Mouse (Mus musculus): ENCODE data around the gene Rhbdl1.
"Not testable (repeated sequence)": the region's sequence is repeated elsewhere in the genome, so short reads cannot be mapped to it uniquely, and the experiment has no call there.

Rhbdl1 gene

DNA sequence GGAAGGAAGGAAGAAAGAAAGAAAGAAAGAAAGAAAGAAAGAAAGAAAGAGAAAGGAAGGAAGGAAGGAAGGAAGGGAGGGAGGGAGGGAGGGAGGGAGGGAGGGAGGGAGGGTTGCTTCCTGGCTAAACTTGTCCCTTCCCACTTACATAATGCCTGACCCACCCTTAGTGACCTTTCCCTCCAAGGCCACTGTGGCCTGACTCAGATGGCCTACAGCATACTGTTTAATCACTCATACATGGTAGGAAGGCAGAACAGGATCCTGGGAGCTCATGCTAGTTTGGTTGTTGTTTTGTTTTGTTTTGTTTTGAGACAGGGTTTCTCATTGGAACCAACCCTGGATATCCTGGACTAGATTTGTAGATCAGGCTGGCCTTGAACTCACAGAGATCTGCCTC lies 34.5 kb upstream of the Rhbdl1 start:
- not testable (repeated sequence) for DNase-seq

- no peak for DNase-seq
These were observed 32.9 kb upstream of the Rhbdl1 start for GRCm38 (mm10) chr17:25869954-25870353.

- no peak for DNase-seq
These were observed 32.4 kb upstream of the Rhbdl1 start for GRCm38 (mm10) chr17:25869498-25869897.

DNA sequence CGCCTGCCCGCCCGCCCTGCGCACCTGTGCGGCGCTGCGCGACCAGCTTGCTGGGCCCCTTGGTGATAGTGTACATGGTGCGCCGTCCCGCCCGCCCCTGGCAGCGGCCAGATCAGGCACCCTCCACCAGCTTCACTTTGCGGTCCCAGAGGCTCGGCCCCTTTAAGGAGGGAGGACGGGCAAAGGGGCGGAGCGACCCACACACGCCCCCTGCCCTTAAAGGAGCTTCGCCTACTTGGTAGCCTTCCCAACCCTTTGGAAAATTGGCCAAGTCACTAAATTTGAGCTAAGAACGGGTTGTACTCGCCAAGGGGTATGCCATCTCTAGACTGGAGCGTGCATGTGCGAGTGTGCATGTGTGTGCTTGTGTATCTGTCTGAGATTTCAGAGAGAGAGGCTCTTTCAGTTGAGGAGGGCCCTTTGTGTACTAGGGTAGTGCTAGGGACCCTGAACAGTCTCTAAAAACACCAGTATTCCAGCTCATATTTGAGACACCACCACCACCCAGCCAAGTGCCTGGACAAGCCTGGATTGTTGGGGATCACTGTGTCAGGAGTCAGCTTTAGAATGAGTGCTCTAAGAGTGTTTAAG lies 31.6 kb upstream of the Rhbdl1 start, which contains the start of gene Mcrip2:
Mcrip2 (minus strand) TSS at position 164 of the 591 bp plus-strand sequence.
- peak; percentile 75 to 78 for DNase-seq

DNA sequence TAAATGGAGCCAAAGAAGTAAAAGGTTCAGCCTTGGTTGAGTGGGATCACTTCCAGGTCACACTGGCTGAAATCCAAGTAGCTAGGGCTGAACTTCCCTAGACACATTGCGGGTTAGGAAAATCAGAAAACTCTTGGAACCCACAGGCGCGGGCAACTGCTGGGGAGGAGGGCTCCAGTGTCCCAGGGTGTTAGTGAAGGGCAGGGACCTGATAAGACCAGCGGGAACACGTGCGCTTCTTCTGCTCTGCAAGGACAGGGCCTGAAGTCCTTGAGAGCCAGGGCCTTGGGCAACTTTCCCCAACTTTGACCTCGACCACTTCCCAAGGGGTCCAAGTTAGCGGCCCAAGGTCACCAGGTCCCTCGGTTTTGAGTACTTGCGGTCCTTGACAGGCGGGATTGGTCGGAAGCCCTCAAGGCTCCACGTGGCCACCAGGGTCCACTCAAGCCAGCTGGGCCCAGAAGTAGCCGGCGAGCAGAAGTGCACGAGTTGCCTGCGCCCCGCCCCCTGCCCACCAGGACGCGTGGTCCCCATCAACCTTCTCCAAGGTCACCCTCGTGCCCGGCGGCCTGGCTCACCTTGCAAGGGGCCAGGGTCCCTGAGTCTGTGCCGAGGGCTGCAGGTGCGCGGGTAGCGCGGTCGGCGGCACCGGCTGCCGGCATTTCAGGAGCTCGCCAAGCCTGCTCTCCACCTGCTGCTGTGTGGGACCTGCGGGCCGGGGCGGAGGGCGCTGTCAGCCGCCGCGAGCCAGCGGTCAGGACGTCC lies 30.9 kb upstream of the Rhbdl1 start:
- peak in 1 of 2 experiments; percentile 56 for DNase-seq

GRCm38 (mm10) chr17:25867509-25867835 lies 30.4 kb upstream of the Rhbdl1 start:
- DNase-seq: no peak

DNA sequence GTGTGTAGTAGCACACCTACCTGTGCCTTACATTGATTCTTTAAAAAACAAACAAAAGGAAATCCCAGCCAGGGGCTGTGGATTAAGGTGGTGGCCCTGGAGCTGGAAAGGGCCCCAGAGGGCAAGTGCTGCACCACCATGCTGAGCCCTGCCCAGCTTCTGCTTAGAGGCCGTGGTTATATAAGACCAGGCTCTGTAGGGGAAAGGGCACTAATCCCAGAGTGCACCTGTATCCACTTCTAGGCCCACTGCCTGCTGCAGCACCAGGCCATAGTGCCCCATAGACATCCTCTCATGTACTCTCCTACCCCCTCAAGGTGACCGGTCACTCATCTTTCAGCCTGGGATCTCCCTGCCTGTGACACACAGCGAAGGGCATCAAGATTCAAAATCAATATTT lies 29.1 kb upstream of the Rhbdl1 start:
- no peak for DNase-seq

GRCm38 (mm10) chr17:25865288-25865687 lies 28.2 kb upstream of the Rhbdl1 start:
- no peak for DNase-seq

- no peak for DNase-seq
These were observed 27.2 kb upstream of the Rhbdl1 start for GRCm38 (mm10) chr17:25864311-25864710.

- DNase-seq: no peak
These were observed 26.6 kb upstream of the Rhbdl1 start for GRCm38 (mm10) chr17:25863681-25864080.

GRCm38 (mm10) chr17:25861704-25862612 lies 24.9 kb upstream of the Rhbdl1 start:
- no peak for DNase-seq

GRCm38 (mm10) chr17:25860832-25861703 lies 24.0 kb upstream of the Rhbdl1 start, which contains the start of gene Wdr90:
TSS of gene Wdr90 (minus strand) at chr17:25861501.
- DNase-seq: peak; percentile 88 to 89

DNA sequence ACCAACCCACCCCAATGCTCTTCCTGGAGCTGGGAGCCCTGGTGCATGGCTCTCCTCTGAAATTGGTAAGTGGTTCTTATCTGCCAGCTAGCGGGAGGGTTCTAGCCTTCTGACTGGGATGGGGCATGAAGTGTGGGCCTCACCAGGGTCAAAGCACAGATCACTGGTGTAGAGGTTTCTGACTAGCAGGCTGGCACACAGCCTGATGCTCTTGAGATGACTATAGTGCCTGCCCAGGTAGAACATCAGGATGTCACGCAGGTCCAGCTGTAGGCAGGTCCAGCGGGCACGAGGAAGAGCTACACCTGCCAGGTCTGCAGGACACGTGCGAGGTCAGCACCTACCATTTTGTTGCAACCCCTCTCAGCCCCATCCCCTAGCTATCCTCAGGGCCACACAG lies 23.1 kb upstream of the Rhbdl1 start:
- DNase-seq: no peak

- peak; percentile 92 to 94 for DNase-seq
These were observed 7.4 kb upstream of the Rhbdl1 start, which contains the start of gene Rhot2 for GRCm38 (mm10) chr17:25844396-25844901. TSS of gene Rhot2 (minus strand) at chr17:25844851.

- DNase-seq: peak in 1 of 2 experiments; percentile 55
These were observed 6.7 kb upstream of the Rhbdl1 start for GRCm38 (mm10) chr17:25843636-25844395.

- DNase-seq: no peak
These were observed 6.0 kb upstream of the Rhbdl1 start for GRCm38 (mm10) chr17:25843122-25843521.

- no peak for DNase-seq
These were observed 5.4 kb upstream of the Rhbdl1 start for GRCm38 (mm10) chr17:25842509-25842908.

- DNase-seq: no peak
These were observed 4.2 kb upstream of the Rhbdl1 start, which contains the start of gene Gm20683 for GRCm38 (mm10) chr17:25841117-25841880. TSS of gene Gm20683 (minus strand) at chr17:25841763.

DNA sequence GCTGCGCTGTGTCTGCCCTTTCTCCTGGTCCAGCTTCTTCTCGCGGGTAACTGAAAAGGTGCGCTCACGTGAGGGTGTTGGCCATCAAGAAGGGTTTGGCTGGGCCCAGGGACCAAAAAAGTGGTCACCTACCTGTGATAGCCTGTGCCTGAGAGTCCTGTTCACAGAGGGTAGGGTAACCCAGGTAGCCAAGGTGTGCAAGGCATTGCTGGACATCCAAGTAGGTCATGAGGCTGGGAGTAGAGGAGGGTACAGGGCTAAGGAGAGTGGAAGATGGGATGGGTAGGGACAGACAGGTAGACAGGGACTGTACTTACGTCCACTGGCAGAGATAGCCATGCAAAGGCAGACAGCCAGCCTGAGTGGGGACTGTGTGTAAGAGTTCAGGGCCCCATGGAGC lies 3.4 kb upstream of the Rhbdl1 start:
- no peak for DNase-seq

Measured in cerebellum, postnatal 36 days (tissue).